Mouse (Mus musculus) lung, embryonic 14.5 days (tissue): ENCODE measurements around the gene Lcn4. TPM values are rescaled to one million over a fixed set of nuclear protein-coding genes. Genes with fewer than 3 reads are reported as not detected.
"Not testable (repeated sequence)": the region's sequence is repeated elsewhere in the genome, so short reads cannot be mapped to it uniquely, and the experiment has no call there.

Source experiments
- ATAC-seq: fragments of 200-750 bp; cut with Nextera tagmentation; 2 replicates; pipeline ENCODE4 v1.8.0; 2017; ENCODE audit warnings: mild to moderate bottlenecking, moderate TSS enrichment, moderate library complexity; ENCODE audit not compliant: insufficient read depth
- DNase-seq: peaks from one replicate; pipeline ENCODE4 v3.0.0-alpha.2; 2015
- H3K27ac ChIP-seq: fragments of 300-500 bp; sonication (generic); 2 replicates; pipeline ENCODE4 v1.5.1; 2014; ENCODE audit warnings: low read depth, mild to moderate bottlenecking, moderate library complexity
- H3K27me3 ChIP-seq: fragments of 300-500 bp; sonication (generic); 2 replicates; pipeline ENCODE4 v1.6.1; 2014; ENCODE audit warnings: low read length, control low read depth; ENCODE audit not compliant: insufficient read depth
- H3K36me3 ChIP-seq: fragments of 300-500 bp; sonication (generic); 2 replicates; pipeline ENCODE4 v1.6.1; 2014; ENCODE audit warnings: control low read depth; ENCODE audit not compliant: insufficient read depth
- H3K4me1 ChIP-seq: fragments of 300-500 bp; sonication (generic); 2 replicates; pipeline ENCODE4 v1.6.1; 2014; ENCODE audit warnings: antibody characterized with exemption, control low read depth; ENCODE audit not compliant: insufficient read depth
- H3K4me2 ChIP-seq: fragments of 300-500 bp; sonication (generic); 2 replicates; pipeline ENCODE4 v1.6.1; 2014; ENCODE audit warnings: mild to moderate bottlenecking
- H3K4me3 ChIP-seq: fragments of 300-500 bp; sonication (generic); 2 replicates; pipeline ENCODE4 v1.5.1; 2014; ENCODE audit warnings: low read depth, low read length
- H3K9ac ChIP-seq: fragments of 300-500 bp; sonication (generic); 2 replicates; pipeline ENCODE4 v1.6.1; 2014
- H3K9me3 ChIP-seq: fragments of 300-500 bp; sonication (generic); 2 replicates; pipeline ENCODE4 v1.6.1; 2016; ENCODE audit warnings: low read depth, low read length, control low read depth
- CTCF ChIP-seq: IDR thresholded peaks from 2 replicates; pipeline ENCODE4 v1.5.1; 2016; ENCODE audit warnings: antibody characterized with exemption, low read depth
- WGBS: fragments of 180-500 bp; shearing (Covaris S2); extraction: QIAGEN DNeasy Blood & Tissue Kit; methylation state at CpG from one replicate; pipeline ENCODE4 v1.1.7; 2014; 5-methylcytosine and 5-hydroxymethylcytosine counted together
- polyA plus RNA-seq: library from polyadenylated mRNA; unstranded; fragments of >200 nt; fragmentation: Nextera tagmentation; extraction: Ambion mirVana; gene quantifications from 2 replicates; pipeline ENCODE4 v1.2.1, GENCODE M21; 2014

The Lcn4 gene
- polyA plus RNA-seq: not detected in 2 replicates

DNA sequence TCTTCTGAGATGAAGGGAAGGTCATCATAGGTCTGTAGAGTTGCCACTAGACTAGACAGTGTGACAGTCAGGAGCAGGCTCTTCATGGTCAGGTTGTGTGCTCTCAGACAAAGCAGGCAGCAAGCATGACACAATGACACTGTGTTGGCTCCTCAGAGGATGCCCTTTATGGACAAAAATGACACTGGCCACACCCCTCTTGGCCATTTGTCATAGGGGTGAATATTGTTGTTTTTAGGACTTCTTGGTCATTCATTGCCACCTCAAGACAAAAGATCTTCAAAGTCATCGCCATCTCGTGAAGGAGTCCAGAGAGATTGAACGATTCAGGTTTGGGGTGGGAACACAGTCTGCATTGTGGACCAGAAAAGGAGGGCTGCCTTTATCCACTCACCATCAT, at the start of gene Lcn4:
TSS of gene Lcn4 (minus strand) at position 101 of the 400 bp plus-strand sequence.
- no peak for ATAC-seq
- TF ChIP-seq CTCF: no peak
- Histone ChIP-seq H3K27me3 (no peaks in the 10 kb centered on the region), H3K9ac (no peak within 1 kb of the TSS), H3K36me3 (no peaks in the 10 kb centered on the region), H3K4me2 (no peak within 1 kb of the TSS), H3K4me3 (no peak within 1 kb of the TSS), H3K4me1 (no peaks in the 10 kb centered on the region), H3K27ac (no peak within 1 kb of the TSS), H3K9me3 (no peaks in the 10 kb centered on the region)
- WGBS: 79% methylated on average over 3 of the region's 3 CpGs
- DNase-seq: no peak

DNA sequence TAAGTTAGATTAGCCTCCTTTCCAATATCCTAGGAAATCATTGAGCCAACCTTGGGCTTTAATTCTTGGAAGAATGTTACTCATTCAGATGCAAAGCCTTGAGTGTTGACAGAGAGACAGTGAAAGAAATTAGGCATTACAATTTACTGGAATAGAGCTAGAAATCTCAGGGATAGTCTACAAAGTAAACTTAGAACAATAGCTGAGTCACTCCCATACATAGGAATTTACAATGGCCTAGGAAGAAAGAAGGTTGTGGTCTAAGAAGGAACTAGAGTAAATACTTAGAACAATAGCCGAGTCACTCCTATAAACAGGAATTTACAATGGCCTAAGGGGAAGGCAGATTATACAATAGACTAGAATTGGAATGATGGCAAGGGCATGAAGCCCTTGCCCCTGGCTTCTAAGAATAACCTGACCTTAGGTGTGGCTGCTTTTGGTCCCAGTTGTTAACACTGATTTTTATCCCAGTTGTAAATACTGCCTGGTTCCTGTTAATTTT, 15.1 kb upstream of the Lcn4 start:
- no peak overlapping the region for H3K27ac ChIP-seq
- no peak overlapping the region for H3K4me2 ChIP-seq
- DNase-seq (no peak), ATAC-seq (no peak)
- H3K27me3 ChIP-seq: no peaks in the 10 kb centered on the region
- no peak for TF ChIP-seq CTCF
- H3K9me3 ChIP-seq: no peaks in the 10 kb centered on the region
- H3K4me1 ChIP-seq: no peaks in the 10 kb centered on the region
- H3K36me3 ChIP-seq: no peaks in the 10 kb centered on the region
- 75% methylated on average over 1 of the region's 1 CpGs for WGBS
- no peak overlapping the region for H3K4me3 ChIP-seq
- H3K9ac ChIP-seq: no peak overlapping the region

DNA sequence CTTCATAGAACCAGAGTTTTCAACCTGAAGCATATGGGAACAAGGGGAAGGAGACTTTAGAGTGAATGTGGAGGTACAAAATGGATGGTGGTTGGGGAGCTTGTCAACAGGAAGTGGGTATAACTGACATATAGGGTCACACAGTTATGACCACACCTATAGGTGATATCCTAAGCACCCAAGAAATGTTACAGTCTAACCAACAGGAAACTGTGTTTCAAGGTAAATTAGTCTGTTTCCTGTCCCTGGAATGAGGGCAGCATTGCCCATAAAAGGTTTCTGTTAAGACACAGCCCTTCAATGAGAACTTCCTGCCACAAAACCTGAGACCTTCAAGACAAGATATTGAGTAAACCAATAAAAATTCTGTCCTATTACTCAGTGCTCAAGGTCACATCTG, 2.3 kb downstream of the Lcn4 start:
- Histone ChIP-seq H3K4me2 (no peak overlapping the region), H3K27me3 (no peaks in the 10 kb centered on the region), H3K4me3 (no peak overlapping the region), H3K9ac (no peak overlapping the region), H3K36me3 (no peaks in the 10 kb centered on the region), H3K27ac (no peak overlapping the region), H3K9me3 (no peaks in the 10 kb centered on the region), H3K4me1 (no peaks in the 10 kb centered on the region)
- ATAC-seq (no peak), DNase-seq (no peak)
- TF ChIP-seq CTCF: no peak

DNA sequence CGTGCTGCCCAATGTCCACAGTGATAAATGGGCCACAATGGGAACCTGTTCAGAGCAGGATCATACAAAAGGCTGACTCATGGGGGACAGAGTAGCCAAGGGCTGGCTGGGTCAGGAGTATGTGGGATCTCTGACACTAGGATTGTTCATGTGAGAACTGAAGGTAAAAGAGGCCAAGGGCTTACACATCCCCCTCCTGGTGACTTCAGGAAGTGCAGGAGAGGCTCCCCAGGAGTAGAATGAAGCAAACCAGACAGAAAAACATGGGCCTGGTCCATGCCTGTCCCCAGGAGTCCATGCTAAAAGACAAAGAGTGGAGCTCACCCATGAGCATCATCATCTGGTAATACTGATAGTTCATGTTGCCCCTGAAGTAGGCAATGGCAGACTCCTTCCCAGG, 7.5 kb downstream of the Lcn4 start:
- not testable (repeated sequence) for H3K36me3 ChIP-seq, ATAC-seq, H3K4me2 ChIP-seq, H3K27me3 ChIP-seq, H3K4me1 ChIP-seq, H3K9me3 ChIP-seq, H3K27ac ChIP-seq, H3K4me3 ChIP-seq, H3K9ac ChIP-seq
- DNase-seq: peak; percentile 76
- 65% methylated on average over 1 of the region's 1 CpGs for WGBS
- TF ChIP-seq CTCF: peak; percentile 74

DNA sequence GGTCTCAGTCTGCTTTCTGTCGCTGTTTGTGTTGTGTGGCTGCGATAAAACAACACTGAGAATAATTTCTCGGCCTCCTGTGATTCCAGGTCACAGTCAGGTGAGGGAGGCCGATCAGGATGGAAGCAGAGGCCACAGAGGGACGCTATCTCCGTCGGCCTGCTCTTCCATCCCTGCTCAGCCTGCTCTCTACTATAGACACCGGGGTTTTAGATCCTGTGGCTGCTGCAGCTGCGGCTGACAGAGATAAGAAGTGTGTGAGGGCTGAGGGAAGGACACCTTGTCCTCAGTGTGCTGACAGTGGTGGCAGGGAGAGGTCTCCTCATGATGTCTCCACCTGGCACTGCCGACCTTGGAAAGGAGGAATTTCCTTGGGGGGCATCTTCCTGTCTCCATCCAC, 8.0 kb downstream of the Lcn4 start:
- ATAC-seq (no peak), DNase-seq (no peak)
- Histone ChIP-seq H3K27me3 (no peaks in the 10 kb centered on the region), H3K9me3 (no peaks in the 10 kb centered on the region), H3K27ac (no peak overlapping the region), H3K4me2 (no peak overlapping the region), H3K4me3 (no peak overlapping the region), H3K36me3 (no peaks in the 10 kb centered on the region), H3K4me1 (no peaks in the 10 kb centered on the region), H3K9ac (no peak overlapping the region)
- WGBS: 55% methylated on average over 10 of the region's 10 CpGs
- TF ChIP-seq CTCF: no peak

DNA sequence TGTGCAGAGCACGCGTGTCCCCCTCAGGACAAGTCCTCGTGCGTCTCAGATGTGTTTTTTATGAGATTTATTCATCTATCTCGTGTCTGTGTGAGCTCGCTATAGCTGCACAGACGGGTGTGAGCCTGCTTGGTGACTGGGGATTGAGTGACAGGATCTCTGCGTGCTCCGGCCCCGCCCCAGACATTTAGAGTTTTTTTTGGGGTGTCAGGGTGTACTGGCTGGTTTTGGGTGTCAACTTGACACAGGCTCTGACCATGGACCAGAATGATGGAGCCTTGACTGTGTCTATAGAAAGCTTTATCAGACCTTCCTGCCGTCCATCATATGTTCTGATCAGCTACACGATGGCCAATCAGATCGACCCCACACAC, 8.6 kb downstream of the Lcn4 start:
- no peak for DNase-seq
- no peak for ATAC-seq
- Histone ChIP-seq H3K4me1 (no peaks in the 10 kb centered on the region), H3K27me3 (no peaks in the 10 kb centered on the region), H3K27ac (no peak overlapping the region), H3K4me2 (no peak overlapping the region; the same call in 1 of the 2 replicates), H3K9ac (no peak overlapping the region), H3K9me3 (no peaks in the 10 kb centered on the region), H3K4me3 (no peak overlapping the region), H3K36me3 (no peaks in the 10 kb centered on the region)
- WGBS: 68% methylated on average over 13 of the region's 13 CpGs
- TF ChIP-seq CTCF: no peak

DNA sequence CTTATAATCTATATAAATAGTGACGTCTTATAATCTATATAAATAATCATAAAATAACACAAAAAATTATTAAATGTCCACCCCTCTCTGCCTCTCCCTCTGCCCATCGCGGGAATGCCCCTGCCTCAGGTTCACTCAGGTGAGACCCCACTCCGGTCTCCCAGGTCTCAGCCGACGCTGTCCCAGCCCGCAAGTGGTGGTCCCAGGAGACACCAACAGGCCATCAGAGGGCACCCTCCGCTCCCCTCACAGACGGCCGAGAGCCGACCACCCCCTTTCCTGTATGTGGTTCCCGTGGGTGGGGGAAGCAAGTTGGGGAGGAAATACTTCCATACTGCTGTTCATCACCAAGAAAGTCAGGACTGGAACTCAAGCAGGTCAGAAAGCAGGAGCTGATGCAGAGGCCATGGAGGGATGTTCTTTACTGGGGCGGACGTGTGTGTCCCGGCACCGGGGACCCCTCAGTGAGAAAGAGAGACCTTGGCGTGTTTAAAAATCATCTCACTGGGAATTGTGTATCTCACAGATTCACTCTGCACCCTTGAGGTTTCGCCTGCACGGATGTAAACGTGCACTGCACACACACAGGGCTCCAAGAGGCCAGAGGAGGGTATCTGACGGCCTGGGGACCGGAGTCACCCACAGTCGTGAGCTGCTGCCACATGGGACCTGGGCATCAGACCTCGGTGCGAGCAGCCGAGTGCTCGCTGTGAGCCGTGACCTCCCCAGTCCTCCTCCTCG, 9.1 kb downstream of the Lcn4 start:
- no peak for TF ChIP-seq CTCF
- WGBS: 32% methylated on average over 29 of the region's 29 CpGs
- Histone ChIP-seq H3K9me3 (no peaks in the 10 kb centered on the region), H3K9ac (no peak overlapping the region; the same call in none of the 2 replicates), H3K4me1 (no peaks in the 10 kb centered on the region), H3K27me3 (no peaks in the 10 kb centered on the region), H3K4me2 (peak overlapping the region; percentile 66), H3K36me3 (no peaks in the 10 kb centered on the region), H3K27ac (no peak overlapping the region), H3K4me3 (peak overlapping the region; percentile 29)
- ATAC-seq: peak; percentile 35; the same call in 1 of the 2 replicates
- DNase-seq: no peak
